In the genomic region with DNA sequence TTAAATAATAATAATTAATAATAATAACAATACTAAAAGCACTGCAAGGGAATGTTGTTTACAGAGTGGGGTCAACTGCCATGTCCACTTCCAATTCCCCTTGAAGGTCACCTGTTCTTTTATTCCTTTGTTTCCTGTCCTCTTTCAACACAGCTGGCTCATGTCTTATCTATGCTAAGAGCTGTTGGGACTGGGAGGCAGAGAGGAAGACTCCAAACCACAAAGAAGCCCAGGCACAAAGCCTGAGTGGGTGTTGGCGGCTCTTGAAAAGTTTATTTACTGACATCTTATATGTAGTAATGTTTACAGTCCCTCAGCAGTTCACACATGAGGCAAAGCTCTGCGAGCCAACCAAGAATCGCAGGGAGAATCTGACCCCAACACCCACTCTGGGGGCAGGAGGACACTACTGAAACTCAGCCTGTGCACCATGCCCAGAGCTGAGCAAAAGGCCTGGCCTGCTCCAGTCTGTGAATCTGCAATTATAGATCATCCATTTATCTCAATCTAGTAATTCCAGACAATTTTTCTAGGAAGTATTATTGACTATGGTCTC, we compare ENCODE assay signal across 23 mouse cellular contexts. TPM values are rescaled to one million over a fixed set of nuclear protein-coding genes. Genes with fewer than 3 reads are reported as not detected.
"Had no signal": no experiment of that assay in that cellular context is flagged by ENCODE, and none has a peak within 500 bp of the region (broad histone marks: within the 10 kb centered on the region; RNA-seq: fewer than 3 reads in every experiment).

No protein-coding gene starts in this region.

- H3K27ac ChIP-seq: kidney, postnatal 0 days; limb, embryonic 10.5 days; macrophage; midbrain, embryonic 15.5 days; neural tube, embryonic 12.5 days; stomach, embryonic 15.5 days had no signal

- H3K9ac ChIP-seq: midbrain, embryonic 15.5 days; neural tube, embryonic 12.5 days; stomach, embryonic 15.5 days had no signal

- H3K9me3 ChIP-seq: limb, embryonic 10.5 days; midbrain, embryonic 15.5 days; stomach, embryonic 15.5 days had no signal

- H3K4me2 ChIP-seq: midbrain, embryonic 11.5 days; midbrain, embryonic 15.5 days; neural tube, embryonic 12.5 days; stomach, embryonic 15.5 days had no signal

- ATAC-seq: midbrain, embryonic 15.5 days had no signal

- H3K27me3 ChIP-seq: midbrain, embryonic 15.5 days; neural tube, embryonic 12.5 days; stomach, embryonic 15.5 days had no signal

- DNase-seq: kidney, adult 11 months; lung, adult 2 months; lung, postnatal 14 days; right cerebral cortex, postnatal 4 days; spleen, adult 18-20 months; thymus, adult 2 months; thymus, postnatal 25 days had no signal

- H3K4me3 ChIP-seq: limb, embryonic 10.5 days; midbrain, embryonic 15.5 days; neural tube, embryonic 12.5 days; stomach, embryonic 15.5 days had no signal

- H3K4me1 ChIP-seq: limb, embryonic 10.5 days; midbrain, embryonic 15.5 days; neural tube, embryonic 12.5 days; stomach, embryonic 15.5 days had no signal

- H3K36me3 ChIP-seq: limb, embryonic 10.5 days; midbrain, embryonic 15.5 days; neural tube, embryonic 12.5 days; stomach, embryonic 15.5 days had no signal

RNA-seq across cellular contexts. Expression of a gene that starts 45.6 kb away (rescaled TPM):
- total RNA-seq: layer of hippocampus, adult 8-10 months; layer of hippocampus, postnatal 14 days; left cerebral cortex, adult 18-20 months; left cerebral cortex, postnatal 14 days; monocyte, adult 5-6 weeks; neutrophil, adult 5-6 weeks had no signal
- polyA plus RNA-seq: intestine, embryonic 14.5 days; kidney, postnatal 0 days; limb, embryonic 10.5 days; limb, embryonic 14.5 days; lung, adult 2 months; macrophage; midbrain, embryonic 11.5 days; midbrain, embryonic 15.5 days; neural tube, embryonic 12.5 days; stomach, embryonic 15.5 days; testis, adult 2 months; thymus, adult 2 months had no signal
